Mouse (Mus musculus): ENCODE results near the gene Iffo2.

Iffo2 gene

DNA sequence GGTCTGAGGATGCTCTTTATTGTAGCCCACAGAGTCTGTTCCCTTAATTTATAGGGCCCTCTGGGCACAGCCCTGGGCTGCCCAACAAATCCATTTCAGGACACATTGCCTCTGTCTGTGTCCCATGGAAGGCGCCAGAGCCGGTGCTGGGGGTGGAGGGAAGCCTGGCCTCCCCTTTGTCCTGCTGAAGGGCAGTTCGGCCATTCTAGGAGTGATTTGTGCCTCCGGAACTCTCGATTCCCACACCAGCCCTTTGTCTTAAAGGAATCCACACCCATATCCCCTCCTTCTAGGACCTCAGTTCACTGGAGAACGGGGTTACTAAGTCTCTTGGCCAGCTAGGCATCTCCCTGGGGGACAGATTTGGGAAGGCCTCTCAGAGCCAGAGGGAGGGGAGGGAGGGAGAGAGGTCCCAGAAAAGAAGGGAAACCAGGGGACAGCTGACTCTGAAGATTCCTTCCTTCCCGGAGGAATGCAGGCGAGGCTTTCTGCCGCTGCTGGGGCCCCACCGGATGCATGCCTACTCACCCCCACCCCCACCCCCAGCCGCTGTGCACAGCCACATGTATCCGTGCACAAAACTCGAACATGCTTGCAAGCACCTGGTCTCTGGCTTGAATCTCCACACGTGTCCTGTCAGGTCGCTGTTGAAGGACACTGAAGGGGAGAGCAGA is 50.5 kb downstream of the Iffo2 start:
- in situ Hi-C loops (cut with MboI; ENCODE audit: low sequenced_read_pairs), result no loop called here

DNA sequence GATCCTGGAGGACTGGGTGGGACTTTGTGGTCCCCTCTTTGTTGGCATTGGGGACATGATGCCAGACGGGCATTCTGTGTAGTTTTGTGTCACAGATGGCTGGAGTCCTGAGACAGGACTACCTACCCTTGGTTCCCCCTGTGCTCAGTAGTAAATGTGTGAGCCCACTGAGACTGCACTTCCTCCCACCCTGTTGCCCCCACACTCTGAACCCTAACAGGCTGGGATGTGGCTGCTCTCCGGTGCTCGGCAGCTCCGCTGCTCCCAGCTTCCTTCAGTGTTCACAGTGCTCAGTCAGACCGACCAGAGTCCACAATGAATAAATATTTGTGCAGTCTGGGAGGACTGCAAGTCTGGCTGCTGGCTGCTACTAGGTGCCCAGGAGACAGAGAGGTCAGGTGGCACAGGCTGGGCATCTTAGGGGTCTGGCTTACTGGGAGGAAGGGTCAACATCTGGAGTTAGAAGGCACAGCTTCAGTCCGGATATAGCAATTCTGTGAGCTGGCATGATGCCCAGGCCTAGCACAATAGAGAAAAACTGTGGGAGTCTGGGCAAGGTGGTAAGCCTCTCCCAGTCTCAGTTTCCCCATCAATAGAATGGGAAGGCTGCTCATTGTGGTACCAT is 51.2 kb downstream of the Iffo2 start:
- in situ Hi-C loops (cut with MboI; ENCODE audit: low sequenced_read_pairs), result no loop called here

DNA sequence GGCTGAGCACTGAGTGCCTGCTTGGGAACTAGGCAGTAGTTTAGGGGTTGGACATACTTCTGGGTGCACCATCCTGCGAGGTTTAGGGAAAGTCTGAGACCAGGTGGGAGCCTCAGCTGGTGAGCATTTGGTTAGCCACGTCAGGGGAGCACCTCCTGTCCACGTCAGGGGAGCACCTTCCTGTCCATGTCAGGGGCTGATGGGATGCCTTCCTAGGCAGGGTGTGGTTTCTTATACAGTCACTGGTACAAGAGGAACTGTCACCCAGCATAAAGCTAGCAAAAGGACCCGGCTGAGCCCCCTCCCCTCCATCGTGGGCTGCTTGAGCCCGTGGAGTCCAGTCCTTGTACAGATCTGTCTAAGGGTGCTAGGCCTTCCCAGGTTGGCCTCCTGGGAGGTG is 52.0 kb downstream of the Iffo2 start:
- in situ Hi-C loops (cut with MboI; ENCODE audit: low sequenced_read_pairs), result no loop called here

DNA sequence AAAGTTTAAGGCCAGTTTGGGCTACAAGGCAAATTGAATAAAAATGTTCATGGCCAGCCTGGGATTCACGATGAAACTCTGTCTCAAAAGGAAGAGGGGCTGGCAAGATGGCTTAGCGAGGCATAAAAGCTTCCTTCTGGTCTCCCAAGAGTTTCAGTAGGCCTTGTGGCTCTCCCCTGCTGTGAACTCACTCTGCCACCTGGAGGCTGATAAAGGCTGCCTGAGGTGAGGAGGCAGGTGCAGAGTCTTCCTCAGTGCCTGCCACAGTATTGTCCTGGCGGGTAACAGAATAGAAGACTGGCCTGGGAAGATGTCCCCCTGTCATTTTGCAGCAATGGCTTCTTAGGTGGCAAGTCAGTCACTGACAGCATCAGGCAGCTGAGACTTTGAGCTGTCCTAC is 52.6 kb downstream of the Iffo2 start:
- in situ Hi-C loops (cut with MboI; ENCODE audit: low sequenced_read_pairs), result no loop called here

DNA sequence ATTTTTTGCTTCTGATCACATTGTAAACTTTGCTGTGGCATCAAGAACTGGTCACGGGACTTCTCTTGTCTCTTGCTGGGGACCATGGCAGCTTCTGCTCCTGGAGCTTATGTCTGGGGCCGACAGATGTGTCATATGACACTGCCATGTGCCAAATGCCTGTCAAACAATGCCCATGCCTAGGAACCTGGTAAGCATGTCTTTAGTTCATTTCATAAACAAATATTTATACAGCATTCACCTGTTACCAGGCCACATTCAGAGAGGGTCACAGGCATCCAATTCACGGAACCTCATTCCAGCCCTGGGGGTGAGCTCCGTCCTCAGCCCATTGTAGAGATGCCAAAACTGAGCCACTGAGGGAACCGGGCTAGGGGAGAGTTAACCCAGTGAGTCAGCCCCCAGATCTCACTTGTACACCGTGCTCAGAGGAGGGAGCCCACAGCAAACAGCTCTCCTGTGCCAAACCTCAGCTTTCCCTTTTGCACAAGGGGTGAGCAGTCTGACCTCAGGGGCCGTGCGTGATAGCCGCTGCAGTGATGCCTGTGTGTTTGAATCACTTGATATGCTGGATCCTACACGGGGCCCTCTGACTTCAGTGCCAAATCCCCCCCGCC is 53.4 kb downstream of the Iffo2 start:
- in situ Hi-C loops (cut with MboI; ENCODE audit: low sequenced_read_pairs), result no loop called here

DNA sequence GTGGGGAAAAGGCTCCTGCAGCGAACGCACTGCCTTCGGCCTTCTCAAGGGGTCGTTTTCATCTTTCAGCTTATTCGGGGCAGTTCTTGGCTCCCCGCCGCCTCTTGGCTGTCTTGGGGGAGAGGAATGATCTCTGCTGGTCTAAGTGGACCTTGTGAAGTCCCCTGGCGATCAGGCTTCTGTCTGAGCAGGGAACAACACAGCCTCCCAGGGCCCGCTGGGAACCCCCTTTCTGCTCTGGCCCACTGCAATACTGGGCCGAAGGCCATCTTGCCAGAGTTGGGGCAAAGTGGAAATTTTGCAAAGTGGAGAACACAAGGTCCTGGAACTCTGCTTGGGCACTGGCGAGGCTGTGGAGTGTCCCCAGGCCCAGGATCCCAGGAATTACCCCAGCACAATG is 54.4 kb downstream of the Iffo2 start:
- in situ Hi-C loops (cut with MboI; ENCODE audit: low sequenced_read_pairs), result no loop called here

DNA sequence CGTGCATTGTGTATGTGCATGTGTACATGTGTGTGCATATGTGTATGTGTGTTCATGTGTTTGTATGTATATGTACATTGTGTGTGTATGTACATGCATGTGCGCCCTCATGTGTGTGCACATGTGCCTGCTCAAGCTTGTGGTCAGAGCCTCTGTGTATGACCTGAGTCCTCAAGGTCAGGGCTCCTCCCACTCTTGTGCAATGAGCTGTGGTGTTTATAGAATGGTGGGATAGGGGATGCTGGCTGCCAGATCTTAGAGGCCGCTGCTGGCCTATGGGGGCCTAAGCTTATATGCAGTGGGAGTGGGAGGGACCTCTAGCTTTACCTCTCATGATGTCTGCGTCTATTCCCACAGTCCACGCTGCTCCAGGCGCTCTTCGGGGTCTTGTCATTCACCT is 55.4 kb downstream of the Iffo2 start:
- in situ Hi-C loops (cut with MboI; ENCODE audit: low sequenced_read_pairs), result no loop called here

DNA sequence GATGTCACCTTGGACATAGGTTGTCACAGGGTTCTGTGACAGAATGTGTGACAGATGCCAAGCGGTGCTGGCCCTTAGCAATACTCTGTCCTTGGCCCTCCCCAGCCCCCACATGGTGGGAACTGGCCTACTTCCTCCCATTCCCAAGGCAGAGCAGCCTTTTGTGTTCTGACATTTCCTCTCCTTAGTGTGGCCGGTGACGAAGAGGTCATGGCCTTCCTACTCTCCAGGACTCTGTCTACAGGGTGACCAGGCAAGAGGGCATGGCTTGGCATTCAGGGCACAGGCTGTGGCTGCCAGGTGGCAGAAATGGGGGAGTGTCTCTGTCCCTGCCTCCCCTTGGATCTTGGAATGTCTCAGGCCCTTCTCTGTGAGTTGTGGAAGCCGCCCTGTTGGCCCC is 57.0 kb downstream of the Iffo2 start:
- in situ Hi-C loops (cut with MboI; ENCODE audit: low sequenced_read_pairs), result no loop called here

DNA sequence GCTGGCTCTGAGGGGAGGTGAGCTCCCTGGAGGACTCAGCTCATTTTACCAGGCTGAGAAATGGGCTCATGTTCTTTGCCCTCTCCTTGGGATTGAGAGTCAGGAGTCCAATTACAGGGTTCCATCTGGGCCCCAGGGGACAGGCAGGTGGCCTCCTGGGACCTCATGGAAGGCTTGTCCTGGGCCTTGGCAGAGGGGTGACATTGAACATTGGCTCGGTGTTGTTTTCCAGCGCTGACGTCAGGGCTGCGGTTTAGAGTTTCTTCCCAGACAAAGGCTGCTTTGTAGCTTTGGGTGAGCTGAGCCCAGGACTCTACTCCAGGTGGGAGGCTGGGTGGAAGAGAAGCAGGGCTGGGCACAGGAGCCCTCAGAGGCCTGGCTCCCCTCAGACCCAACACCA is 57.4 kb downstream of the Iffo2 start:
- in situ Hi-C loops (cut with MboI; ENCODE audit: low sequenced_read_pairs), result no loop called here

DNA sequence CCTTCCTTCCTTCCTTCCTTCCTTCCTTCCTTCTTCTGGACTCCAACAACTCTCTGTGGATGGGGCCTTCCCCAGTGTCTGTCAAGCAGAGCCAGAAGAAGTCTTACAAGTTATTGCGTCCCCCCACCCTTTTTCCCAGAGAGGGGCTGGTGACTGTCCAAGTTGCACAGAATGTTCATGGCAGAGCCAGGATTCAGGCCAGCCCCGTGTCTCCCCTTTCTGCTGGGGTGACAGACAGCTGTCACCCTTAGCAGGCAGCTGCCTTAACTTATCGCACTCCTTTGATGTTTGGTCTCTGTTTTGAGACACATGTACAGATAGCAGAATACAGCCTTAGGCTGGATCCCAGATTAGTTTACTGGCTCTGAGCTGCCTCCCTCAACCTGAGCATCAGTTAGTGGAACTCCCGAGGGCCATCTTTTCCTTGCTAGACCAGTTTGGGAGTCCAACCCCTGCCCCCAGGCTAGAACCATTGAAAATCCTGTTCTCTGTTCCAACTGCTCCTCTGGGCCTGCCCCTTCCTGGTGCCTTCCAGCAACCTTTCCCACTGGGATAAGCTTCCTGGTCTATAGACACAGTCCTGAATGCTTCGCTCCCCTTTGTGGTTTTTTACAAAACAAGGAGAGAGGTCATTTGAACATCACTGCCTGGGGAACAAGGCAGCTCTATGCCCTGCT is 59.1 kb downstream of the Iffo2 start:
- in situ Hi-C loops (cut with MboI; ENCODE audit: low sequenced_read_pairs), result no loop called here

DNA sequence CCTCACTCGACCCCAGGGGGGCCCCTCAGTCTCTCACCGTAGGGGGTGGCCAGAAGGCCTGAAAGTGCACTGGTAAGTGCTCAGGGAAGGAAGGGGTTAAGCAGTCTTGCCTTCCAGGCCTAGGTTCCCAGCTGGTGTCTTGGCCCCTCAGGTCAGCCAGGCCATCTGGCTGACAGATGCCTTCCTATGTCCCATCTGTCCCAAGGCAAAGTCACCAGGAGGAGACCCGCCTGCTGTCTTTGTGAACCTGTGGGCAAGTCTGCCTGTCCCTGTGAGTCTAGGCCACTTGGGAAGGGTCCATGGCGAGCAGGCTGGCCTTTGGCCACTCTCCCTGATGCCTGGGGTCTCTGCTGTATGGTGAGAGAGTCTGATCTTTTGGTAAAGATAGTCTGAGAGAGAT is 60.1 kb downstream of the Iffo2 start:
- in situ Hi-C loops (cut with MboI; ENCODE audit: low sequenced_read_pairs), result no loop called here

DNA sequence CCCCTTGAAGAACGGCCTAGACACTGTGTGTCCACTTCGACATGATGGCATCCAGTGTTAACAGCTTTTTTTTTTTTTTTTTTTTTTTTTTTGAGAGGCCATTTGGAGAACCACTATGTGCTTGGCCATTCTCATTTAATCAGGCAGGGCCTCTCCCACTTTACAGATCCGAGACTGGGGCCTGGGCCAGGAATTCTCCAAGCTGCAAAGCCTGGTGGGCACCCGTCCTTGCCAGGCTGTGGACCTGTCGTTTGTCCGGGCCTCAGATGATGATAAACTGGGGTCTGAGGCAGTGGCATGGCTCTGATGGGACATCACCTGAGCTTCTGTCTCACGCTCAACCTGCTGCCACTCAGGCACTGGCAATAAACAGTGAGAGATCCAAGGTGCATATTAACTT is 62.5 kb downstream of the Iffo2 start:
- in situ Hi-C loops (cut with MboI; ENCODE audit: low sequenced_read_pairs), result no loop called here

DNA sequence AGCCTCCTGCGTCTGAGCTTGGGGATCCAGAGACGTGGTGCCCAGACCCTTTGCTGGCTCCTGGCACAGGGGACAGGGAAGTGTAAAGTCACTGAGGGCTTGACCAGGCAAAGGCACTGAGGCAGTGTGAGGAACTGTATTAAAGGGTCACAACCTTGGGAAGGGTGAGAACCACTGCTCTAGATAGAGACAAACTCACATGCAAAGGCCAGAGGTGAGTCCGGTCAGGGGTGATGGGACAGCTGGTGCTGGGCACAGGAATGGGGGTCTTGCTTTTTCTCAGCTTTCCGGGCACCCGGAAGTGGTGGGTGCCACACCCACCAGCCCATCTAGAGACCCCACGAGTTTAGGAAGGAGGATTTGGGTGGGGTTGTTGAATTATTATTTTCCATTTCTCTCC is 63.0 kb downstream of the Iffo2 start:
- in situ Hi-C loops (cut with MboI; ENCODE audit: low sequenced_read_pairs), result no loop called here

DNA sequence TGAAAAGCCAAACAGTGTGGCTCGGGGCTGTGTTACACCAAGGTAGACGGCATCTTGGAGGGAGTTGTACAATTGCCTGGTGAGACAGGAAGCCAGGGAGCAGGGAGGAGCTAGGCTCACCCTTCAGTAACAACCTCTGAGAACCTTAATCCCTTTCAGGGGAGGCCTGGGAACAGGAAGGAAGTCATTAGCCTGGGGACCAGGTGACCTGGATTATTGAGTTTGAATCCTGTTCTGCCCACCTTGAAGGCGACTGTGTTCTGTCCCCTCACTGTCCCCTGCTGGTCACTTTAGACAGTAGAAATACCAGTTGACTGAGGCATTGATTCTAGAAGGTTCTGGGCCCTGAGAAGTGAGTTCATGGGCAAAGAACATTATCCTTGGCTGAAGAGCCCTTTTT is 63.7 kb downstream of the Iffo2 start:
- in situ Hi-C loops (cut with MboI; ENCODE audit: low sequenced_read_pairs), result no loop called here

DNA sequence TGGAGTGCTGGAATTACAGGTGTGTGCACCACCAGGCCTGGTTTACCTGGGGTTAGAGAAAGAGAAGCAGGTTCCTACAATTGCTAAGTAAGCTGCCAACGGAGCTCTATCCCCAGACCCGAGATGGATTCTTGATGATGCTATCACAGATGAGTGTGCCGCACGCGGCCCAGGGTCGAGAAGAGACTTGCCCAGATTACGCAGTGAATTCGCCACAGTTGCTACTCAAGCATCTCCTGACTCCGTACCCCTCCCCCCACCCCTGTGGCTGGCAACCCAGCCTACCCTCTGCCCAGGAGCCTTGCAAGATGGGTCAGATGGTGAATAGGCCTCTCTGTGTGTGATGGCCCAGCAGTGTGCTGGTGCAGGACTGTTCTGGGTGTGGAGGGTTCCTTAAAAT is 66.4 kb downstream of the Iffo2 start:
- in situ Hi-C loops (cut with MboI; ENCODE audit: low sequenced_read_pairs), result no loop called here

DNA sequence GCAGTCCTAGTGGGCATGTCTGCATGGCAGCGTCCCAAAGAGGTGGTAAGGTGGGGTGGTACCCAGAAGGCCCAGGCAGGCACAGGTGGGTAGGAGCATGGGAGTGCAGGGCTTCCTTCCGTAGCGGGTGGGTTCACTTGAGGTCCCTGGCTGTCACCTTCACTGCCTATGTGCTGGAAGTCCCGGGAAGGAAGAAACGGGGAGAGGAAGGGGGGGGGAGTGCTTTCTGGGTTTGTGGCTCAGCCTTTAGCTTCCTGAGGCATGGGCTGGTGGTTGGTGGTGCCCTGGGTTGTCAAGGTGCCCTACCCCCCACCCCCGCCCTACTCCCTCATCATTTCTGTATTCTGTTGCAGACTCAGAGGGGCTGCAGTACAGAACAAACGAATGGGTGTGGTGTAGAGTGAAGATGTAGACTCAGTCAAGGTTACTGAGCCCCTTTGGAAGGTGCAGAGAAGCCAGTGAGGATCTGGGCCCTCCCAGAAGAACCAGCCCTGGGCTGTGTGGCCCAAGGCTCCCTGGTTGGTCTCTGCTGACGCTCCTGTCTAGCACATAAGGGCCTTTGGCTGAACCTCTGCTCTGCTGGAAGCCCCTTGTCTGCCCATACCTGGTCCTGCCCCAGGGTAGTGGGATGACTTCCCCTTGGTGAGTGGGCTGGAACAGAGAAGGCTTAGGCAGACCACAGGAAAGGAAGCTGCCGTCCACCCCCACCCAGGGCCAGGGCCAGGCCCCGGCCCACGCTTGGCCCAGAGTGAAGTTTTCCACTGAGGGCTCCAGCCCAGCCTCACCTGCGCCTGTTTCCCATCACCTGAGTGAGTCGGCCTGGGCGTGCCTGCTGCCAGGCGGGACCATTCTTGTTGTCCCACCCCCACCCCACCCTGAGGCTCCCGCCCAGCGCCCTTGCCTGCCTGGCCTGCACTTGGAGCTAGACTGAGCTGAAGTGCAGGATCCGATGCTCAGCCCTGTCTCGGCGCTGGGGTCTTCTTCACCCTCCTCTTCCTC is 67.2 kb downstream of the Iffo2 start:
- in situ Hi-C loops (cut with MboI; ENCODE audit: low sequenced_read_pairs), result no loop called here

DNA sequence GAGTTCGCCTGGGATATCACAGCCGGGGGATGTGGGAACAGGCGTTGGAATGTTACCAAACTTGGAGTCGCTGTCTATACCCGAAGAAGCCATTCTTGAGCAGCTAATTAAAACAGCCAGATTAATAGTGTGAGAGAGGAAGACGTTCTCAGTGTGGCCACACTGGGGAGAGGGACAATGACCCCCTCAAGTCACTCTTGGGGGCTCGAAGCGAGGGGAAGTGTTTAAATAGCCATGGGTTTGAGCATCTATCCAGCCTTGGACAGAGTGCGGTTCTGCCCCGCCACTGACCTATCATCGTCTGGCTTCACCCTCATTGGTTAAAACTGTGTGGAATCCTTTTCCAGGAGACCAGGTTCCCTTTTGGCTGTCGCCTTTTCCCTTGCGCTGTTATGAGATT is 68.0 kb downstream of the Iffo2 start:
- in situ Hi-C loops (cut with MboI; ENCODE audit: low sequenced_read_pairs), result no loop called here

DNA sequence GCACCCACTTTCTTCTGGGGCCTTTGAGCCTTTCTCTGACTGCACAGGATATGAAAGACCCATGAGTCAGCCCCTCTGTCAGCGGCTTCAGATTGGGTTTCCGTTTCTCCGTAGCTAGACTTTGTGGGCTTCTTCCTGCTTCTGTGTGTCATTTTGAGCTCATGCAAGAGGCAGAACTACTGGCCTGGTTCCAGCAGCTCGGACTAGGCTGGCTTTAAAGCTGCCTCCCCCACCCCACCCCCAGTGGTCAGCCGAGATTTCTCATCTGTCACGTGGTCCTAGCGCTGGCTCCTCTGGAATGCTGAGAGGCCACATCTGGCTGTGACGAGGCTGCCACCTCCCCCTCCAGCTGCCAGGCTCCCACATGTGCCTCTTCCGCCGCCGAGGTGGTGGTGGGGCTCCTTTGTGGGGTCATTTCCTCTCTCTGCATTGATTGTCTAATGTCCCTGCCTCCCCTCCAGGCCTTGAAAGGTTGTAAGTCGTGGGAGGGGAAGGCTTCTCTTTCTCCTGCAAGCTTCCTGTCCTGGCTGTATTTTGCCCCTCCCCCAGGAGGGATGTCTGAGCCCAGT is 68.7 kb downstream of the Iffo2 start:
- in situ Hi-C loops (cut with MboI; ENCODE audit: low sequenced_read_pairs), result no loop called here

DNA sequence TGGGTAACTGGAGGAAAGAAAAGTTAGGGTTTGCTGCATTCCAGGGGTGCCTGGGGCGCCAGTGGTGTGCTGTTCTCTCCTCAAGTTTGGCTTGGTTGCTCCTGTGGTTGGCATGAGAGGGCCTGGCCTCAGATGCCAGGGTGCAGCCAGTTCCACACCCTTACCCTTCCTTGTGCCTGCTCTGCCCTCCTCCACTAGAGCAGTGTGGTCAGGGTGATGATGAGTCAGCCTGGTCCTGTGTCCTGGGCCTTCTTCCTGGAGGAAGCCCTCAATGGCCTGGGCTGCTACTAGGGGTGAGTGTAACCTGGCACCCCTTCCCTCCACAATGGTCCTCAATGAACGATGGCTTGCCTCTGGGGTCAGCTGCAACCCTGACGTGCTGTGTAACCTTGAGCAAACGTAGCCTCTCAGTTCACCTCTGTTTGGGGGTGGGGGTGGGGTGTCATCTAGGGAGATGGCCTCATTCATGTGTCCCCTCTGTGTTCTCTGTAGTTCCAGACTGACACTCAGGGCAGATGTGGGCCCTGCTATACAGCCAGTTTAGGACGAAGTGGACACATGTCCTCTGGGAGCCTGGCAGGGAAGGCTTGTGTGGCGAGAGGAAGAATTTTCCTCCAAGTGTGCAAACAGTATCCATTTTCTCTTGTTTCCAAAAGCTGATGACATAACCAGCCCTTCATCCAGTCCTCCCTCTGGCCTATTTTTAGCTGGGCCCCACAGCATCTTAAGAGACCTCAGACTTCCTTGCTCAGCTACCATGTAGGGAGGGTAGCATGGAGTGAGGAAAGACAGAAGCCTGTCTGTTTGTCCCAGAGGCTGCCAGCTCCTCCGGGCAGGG is 71.4 kb downstream of the Iffo2 start:
- in situ Hi-C loops (cut with MboI; ENCODE audit: low sequenced_read_pairs), result no loop called here

Data from CH12F3 (cell line).